Mouse (Mus musculus) C2C12 (cell line): ENCODE results near the gene Gucy2c.

Source experiments
- CTCF ChIP-seq: IDR thresholded peaks from one replicate; pipeline ENCODE4 v1.5.1; 2011; ENCODE audit not compliant: control insufficient read depth, insufficient read depth, insufficient read length
- USF1 ChIP-seq: IDR thresholded peaks from one replicate; pipeline ENCODE4 v1.6.1; 2011; ENCODE audit warnings: low read depth, mild to moderate bottlenecking, control low read depth, moderate library complexity

- no peak for TF ChIP-seq CTCF
- no peak for TF ChIP-seq USF1
These were observed 11.6 kb upstream of the Gucy2c start for GRCm38 (mm10) chr6:136792884-136793758.
